Mouse (Mus musculus) lung, adult 2 months (tissue): ENCODE measurements around the gene Atat1. TPM values are rescaled to one million over a fixed set of nuclear protein-coding genes. Genes with fewer than 3 reads are reported as not detected.

Experiments
- DNase-seq: peaks from one replicate; pipeline ENCODE4 v3.0.0; 2022
- H3K4me1 ChIP-seq: fragments of 200-500 bp; 2 replicates; pipeline ENCODE4 v1.6.1; 2011; ENCODE audit warnings: low read length; ENCODE audit not compliant: control insufficient read depth, insufficient read depth
- H3K4me3 ChIP-seq: fragments of 200-500 bp; replicated peaks from 2 replicates; pipeline ENCODE3; 2011; ENCODE audit warnings: low read depth, mild to moderate bottlenecking, control low read depth, low read length; ENCODE audit errors: extremely low read depth
- CTCF ChIP-seq: fragments of 200-500 bp; IDR thresholded peaks from 2 replicates; pipeline ENCODE4 v1.5.1; 2011; ENCODE audit warnings: mild to moderate bottlenecking, low read length, control low read depth; ENCODE audit not compliant: insufficient read depth
- POLR2A ChIP-seq: fragments of 200-500 bp; IDR thresholded peaks from 2 replicates; pipeline ENCODE4 v1.6.1; 2011; ENCODE audit warnings: low read depth, mild to moderate bottlenecking, control low read depth, low read length, borderline replicate concordance; ENCODE audit errors: extremely low read depth
- WGBS: fragments of 180-500 bp; shearing (Covaris S2); methylation state at CpG from one replicate; pipeline ENCODE4 v1.1.7; 2018; 5-methylcytosine and 5-hydroxymethylcytosine counted together
- polyA plus RNA-seq: library from polyadenylated mRNA; depleted of rRNA; stranded (reverse); fragments of >200 nt; gene quantifications from 2 replicates; pipeline ENCODE4 v1.2.3, GENCODE M21; 2012; rRNA removed

Atat1 gene
- polyA plus RNA-seq, 1 experiment: 49.4 TPM

DNA sequence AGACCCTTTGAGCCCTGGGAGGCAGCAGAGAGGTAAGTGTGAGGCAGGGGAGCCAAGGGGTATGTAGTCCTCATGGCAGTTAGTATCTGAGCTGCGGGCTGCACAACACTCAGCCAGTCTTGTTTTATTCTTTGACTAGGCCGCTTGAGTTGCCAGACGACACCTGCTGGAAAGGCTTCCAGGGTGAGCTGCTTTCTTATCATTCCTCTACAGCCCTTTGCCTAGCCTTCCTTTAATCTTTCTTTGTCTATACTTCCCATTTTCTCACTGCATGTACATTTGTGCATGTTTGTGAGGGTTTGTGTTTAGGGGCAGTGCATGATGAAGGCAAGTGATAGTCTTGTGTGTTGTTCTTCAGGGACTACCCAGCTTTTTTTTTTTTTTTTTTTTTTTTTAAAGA is 58.9 kb downstream of the Atat1 start:
- WGBS: 89% methylated on average over 3 of the region's 3 CpGs
- H3K4me3 ChIP-seq: no peak overlapping the region
- DNase-seq: no peak
- TF ChIP-seq POLR2A (no peak), CTCF (no peak)
- H3K4me1 ChIP-seq: no peaks in the 10 kb centered on the region

DNA sequence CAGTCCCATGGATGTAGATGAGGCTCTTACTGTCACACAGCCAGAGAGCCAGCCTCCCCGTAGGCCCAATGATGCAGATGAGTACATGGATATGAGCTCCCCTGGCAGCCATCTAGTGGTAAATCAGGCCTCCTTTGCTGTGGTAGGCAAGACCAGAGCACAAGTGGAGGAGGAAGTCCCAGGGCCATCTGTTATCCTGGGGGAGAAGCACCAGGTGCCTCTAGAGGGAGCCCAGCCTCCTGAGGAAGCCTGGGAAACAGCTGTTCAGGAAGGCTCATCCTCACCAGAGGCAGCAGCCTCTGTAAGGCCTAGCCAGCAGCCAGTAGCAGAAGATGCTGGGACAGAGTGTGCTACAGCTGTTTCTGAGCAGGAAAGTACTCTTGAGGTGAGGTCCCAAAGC is 61.8 kb downstream of the Atat1 start:
- 58% methylated on average over 1 of the region's 1 CpGs for WGBS
- no peak for DNase-seq
- H3K4me3 ChIP-seq: no peak overlapping the region
- TF ChIP-seq POLR2A (no peak), CTCF (0 out of 2 replicates have a peak, but pooled peaks have one; percentile 8)
- H3K4me1 ChIP-seq: no peaks in the 10 kb centered on the region

Other genes with a start within 250 kb of the Atat1 start
- 44.0 and 46.6 TPM in 2 replicates for gene Vars2, start 242.5 kb downstream of the Atat1 start, polyA plus RNA-seq
- gene Gtf2h4, start 236.3 kb downstream of the Atat1 start, polyA plus RNA-seq: 21.3 and 22.5 TPM in 2 replicates
- gene Ddr1, start 205.5 kb downstream of the Atat1 start, polyA plus RNA-seq: 63.9 and 66.2 TPM in 2 replicates
- gene Ier3, start 88.4 kb downstream of the Atat1 start, polyA plus RNA-seq: 133 TPM in 2 replicates
- gene Flot1, start 86.8 kb downstream of the Atat1 start, polyA plus RNA-seq: 81.9 and 89.7 TPM in 2 replicates
- gene Tubb5, start 71.8 kb downstream of the Atat1 start, polyA plus RNA-seq: 258 and 298 TPM in 2 replicates
- gene Mdc1, start 68.6 kb downstream of the Atat1 start, polyA plus RNA-seq: 6.8 and 8.2 TPM in 2 replicates
- 16.5 and 26.2 TPM in 2 replicates for gene Nrm, start 48.8 kb downstream of the Atat1 start, polyA plus RNA-seq
- gene Ppp1r18, start 44.5 kb downstream of the Atat1 start, polyA plus RNA-seq: 53.9 and 61.5 TPM in 2 replicates
- 62.8 and 70.1 TPM in 2 replicates for gene Dhx16, start 30.3 kb downstream of the Atat1 start, polyA plus RNA-seq
- 36.1 and 38.1 TPM in 2 replicates for gene 2310061I04Rik, start 12.6 kb downstream of the Atat1 start, polyA plus RNA-seq
- 30.4 and 43.8 TPM in 2 replicates for gene Mrps18b, start 6.3 kb upstream of the Atat1 start, polyA plus RNA-seq
- 27.4 and 28.6 TPM in 2 replicates for gene Ppp1r10, start 6.4 kb upstream of the Atat1 start, polyA plus RNA-seq
- gene Abcf1, start 59.7 kb upstream of the Atat1 start, polyA plus RNA-seq: 56.3 and 60.6 TPM in 2 replicates
- gene Gnl1, start 69.8 kb upstream of the Atat1 start, polyA plus RNA-seq: 34.1 and 37.1 TPM in 2 replicates
- gene Prr3, start 70.2 kb upstream of the Atat1 start, polyA plus RNA-seq: 16.0 and 19.0 TPM in 2 replicates
- gene H2-T24, start 110.5 kb upstream of the Atat1 start, polyA plus RNA-seq: 9.2 and 16.5 TPM in 2 replicates
- 180 and 232 TPM in 2 replicates for gene H2-T23, start 122.8 kb upstream of the Atat1 start, polyA plus RNA-seq
- 53.9 and 55.1 TPM in 2 replicates for gene H2-T22, start 132.7 kb upstream of the Atat1 start, polyA plus RNA-seq
- not detected in 2 replicates for gene Gm6034, start 132.9 kb upstream of the Atat1 start, polyA plus RNA-seq
- not detected in 2 replicates for gene Gm11127, start 148.3 kb upstream of the Atat1 start, polyA plus RNA-seq
- 0.22 and 0.29 TPM in 2 replicates for gene Gm19684, start 211.6 kb upstream of the Atat1 start, polyA plus RNA-seq
- gene Gm7030, start 219.3 kb upstream of the Atat1 start, polyA plus RNA-seq: not detected in 2 replicates